Mouse (Mus musculus): ENCODE measurements around the gene A630095N17Rik. TPM values are rescaled to one million over a fixed set of nuclear protein-coding genes. Genes with fewer than 3 reads are reported as not detected.

The A630095N17Rik gene
- polyA plus RNA-seq, 1 experiment, result not detected

DNA sequence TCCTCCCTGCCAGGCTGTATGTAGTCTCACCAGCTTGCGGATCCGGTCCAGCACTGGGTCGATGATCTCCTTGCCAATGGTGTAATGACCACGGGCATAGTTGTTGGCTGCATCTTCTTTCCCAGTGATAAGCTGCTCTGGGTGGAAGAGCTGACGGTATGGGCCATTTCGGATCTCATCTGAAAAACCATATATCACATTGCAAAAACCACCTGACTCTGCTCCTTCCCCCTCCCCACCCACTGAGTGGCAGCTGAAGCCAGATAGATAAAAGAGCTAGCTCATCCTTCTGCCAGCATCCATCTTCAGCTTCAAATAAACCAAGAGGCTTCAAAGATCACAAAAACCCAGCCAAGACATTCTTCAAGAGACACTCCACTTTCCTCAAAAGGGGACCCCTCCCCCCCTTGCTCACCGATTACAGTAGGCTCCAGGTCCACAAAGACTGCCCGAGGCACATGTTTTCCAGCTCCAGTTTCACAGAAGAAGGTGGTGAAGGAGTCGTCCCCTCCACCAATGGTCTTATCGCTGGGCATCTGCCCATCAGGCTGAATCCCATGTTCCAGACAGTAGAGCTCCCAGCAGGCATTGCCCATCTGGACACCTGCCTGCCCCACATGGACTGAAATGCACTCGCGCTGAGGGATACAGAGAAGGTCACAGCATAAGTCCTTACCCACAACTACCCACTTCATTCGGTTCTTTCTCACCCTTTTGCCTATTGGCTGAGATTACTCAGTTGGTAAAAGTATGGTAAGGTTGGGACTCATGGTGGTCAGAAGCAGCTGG, 14.9 kb downstream of the A630095N17Rik start:
- Histone ChIP-seq H3K4me1 (ENCODE audit: control insufficient read depth, insufficient read depth, low read length) (peaks cover 43% of the 10 kb centered on the region), H3K4me3 (ENCODE audit: insufficient read depth, low read length) (no peak overlapping the region), H3K27ac (ENCODE audit: insufficient read depth, low read depth, low read length) (no peak overlapping the region)
- TF ChIP-seq POLR2A (IDR thresholded peaks at IDR 0.05; ENCODE audit: borderline replicate concordance, low read depth, low read length), result no peak
- no peak for TF ChIP-seq CTCF (IDR thresholded peaks at IDR 0.05; ENCODE audit: low read depth, low read length)

GRCm38 (mm10) chr1:75215785-75216184, 16.1 kb downstream of the A630095N17Rik start:
- H3K4me3 ChIP-seq (ENCODE audit: insufficient read depth, low read length), result no peak overlapping the region
- no peak for TF ChIP-seq CTCF (IDR thresholded peaks at IDR 0.05; ENCODE audit: low read depth, low read length)
- no peak for TF ChIP-seq POLR2A (IDR thresholded peaks at IDR 0.05; ENCODE audit: borderline replicate concordance, low read depth, low read length)
- no peak overlapping the region for H3K27ac ChIP-seq (ENCODE audit: insufficient read depth, low read depth, low read length)

GRCm38 (mm10) chr1:75214886-75215285, 17.0 kb downstream of the A630095N17Rik start:
- TF ChIP-seq POLR2A (IDR thresholded peaks at IDR 0.05; ENCODE audit: borderline replicate concordance, low read depth, low read length), result no peak
- no peak for TF ChIP-seq CTCF (IDR thresholded peaks at IDR 0.05; ENCODE audit: low read depth, low read length)
- Histone ChIP-seq H3K4me1 (ENCODE audit: control insufficient read depth, insufficient read depth, low read length) (peaks cover 46% of the 10 kb centered on the region), H3K4me3 (ENCODE audit: insufficient read depth, low read length) (no peak overlapping the region), H3K27ac (ENCODE audit: insufficient read depth, low read depth, low read length) (0 out of 2 replicates have a peak overlapping the region, but pooled peaks have one; percentile 3)

More at GRCm38 (mm10) chr1:75215785-75216184, 16.1 kb downstream of the A630095N17Rik start:
- peaks cover 43% of the 10 kb centered on the region for H3K4me1 ChIP-seq (ENCODE audit: control insufficient read depth, insufficient read depth, low read length)

DNA sequence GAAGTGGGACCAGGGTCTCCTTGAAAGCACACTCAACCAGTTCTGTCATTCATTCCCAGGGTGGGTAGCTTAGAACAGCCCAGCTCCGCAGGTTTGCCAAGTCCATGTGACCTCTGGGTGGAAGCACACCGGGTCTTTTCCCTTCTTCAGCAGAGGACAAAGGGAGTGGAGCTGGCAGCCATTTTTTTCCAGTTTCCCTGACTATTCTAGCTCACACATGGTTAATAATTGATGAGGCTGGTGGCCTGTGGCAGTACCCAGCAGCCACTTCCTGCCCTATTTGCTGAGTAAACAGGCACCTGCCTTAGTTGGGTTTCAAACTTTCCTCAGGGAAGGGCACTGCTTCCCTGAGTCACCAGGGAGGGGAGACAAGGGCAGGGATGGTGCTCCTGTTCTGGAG, 17.5 kb downstream of the A630095N17Rik start:
- H3K4me3 ChIP-seq (ENCODE audit: insufficient read depth, low read length), result no peak overlapping the region
- H3K4me1 ChIP-seq (ENCODE audit: control insufficient read depth, insufficient read depth, low read length), result peaks cover 48% of the 10 kb centered on the region
- TF ChIP-seq POLR2A (IDR thresholded peaks at IDR 0.05; ENCODE audit: borderline replicate concordance, low read depth, low read length) (no peak), CTCF (IDR thresholded peaks at IDR 0.05; ENCODE audit: low read depth, low read length) (no peak)
- no peak overlapping the region for H3K27ac ChIP-seq (ENCODE audit: insufficient read depth, low read depth, low read length)

GRCm38 (mm10) chr1:75213096-75213495, 18.8 kb downstream of the A630095N17Rik start:
- H3K4me1 ChIP-seq (ENCODE audit: control insufficient read depth, insufficient read depth, low read length), result peaks cover 46% of the 10 kb centered on the region
- H3K4me3 ChIP-seq (ENCODE audit: insufficient read depth, low read length), result no peak overlapping the region
- no peak overlapping the region for H3K27ac ChIP-seq (ENCODE audit: insufficient read depth, low read depth, low read length)

DNA sequence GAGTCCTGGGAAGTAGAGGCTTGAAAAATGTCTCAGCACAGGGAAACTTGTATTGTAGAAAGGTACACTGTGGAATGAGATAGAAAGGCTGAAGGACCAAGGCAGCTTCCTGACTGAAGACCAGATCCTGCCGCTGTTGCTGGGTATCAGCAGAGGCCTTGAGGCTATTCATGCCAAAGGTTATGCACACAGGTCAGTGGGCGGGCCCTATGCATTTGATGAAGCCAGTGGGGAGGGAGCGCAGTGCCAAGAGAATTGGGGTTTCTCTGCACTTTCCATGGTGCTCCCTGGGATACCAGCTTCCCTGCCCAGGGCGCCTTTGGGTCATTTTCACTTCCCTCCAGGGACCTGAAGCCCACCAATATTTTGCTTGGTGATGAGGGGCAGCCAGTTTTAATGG, 19.4 kb downstream of the A630095N17Rik start:
- Histone ChIP-seq H3K4me1 (ENCODE audit: control insufficient read depth, insufficient read depth, low read length) (peaks cover 43% of the 10 kb centered on the region), H3K27ac (ENCODE audit: insufficient read depth, low read depth, low read length) (no peak overlapping the region), H3K4me3 (ENCODE audit: insufficient read depth, low read length) (no peak overlapping the region)
- TF ChIP-seq POLR2A (IDR thresholded peaks at IDR 0.05; ENCODE audit: borderline replicate concordance, low read depth, low read length) (no peak), CTCF (IDR thresholded peaks at IDR 0.05; ENCODE audit: low read depth, low read length) (no peak)

More at GRCm38 (mm10) chr1:75213096-75213495, 18.8 kb downstream of the A630095N17Rik start:
- TF ChIP-seq CTCF (IDR thresholded peaks at IDR 0.05; ENCODE audit: low read depth, low read length) (no peak), POLR2A (IDR thresholded peaks at IDR 0.05; ENCODE audit: borderline replicate concordance, low read depth, low read length) (no peak)

DNA sequence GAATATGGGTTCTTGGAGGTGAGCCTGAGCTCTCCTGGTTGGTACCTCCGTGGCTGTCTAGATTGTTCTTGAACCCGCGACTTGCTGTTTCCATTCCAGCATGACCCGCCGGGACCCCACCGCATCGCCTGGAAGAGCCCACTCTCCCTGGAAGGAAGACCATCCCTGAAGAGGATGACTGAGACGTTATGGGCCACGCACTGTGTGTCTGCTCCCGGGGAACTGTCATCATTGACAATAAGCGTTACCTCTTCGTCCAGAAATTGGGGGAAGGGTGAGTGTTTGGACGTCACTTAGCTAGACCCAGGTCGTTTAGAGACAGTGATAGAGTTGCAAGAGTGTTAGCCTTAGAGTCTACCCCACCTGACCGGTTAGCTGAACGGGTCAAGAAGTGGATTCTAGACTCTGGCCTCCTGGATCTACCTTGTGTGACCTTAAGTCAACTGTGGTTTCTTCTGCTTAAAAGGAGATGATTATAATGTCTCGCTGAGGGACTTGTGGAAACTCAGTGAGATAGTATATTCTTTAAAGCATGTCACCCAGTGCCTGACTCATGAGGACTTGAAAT, 20.7 kb downstream of the A630095N17Rik start:
- no peak for TF ChIP-seq CTCF (IDR thresholded peaks at IDR 0.05; ENCODE audit: low read depth, low read length)
- TF ChIP-seq POLR2A (IDR thresholded peaks at IDR 0.05; ENCODE audit: borderline replicate concordance, low read depth, low read length), result no peak
- peaks cover 43% of the 10 kb centered on the region for H3K4me1 ChIP-seq (ENCODE audit: control insufficient read depth, insufficient read depth, low read length)

GRCm38 (mm10) chr1:75210136-75211087, 21.5 kb downstream of the A630095N17Rik start, which contains the start of the genes Glb1l and Stk16:
Glb1l (minus strand) TSS chr1:75210813.
Stk16 (plus strand) TSS chr1:75210838.
- no peak for TF ChIP-seq POLR2A (IDR thresholded peaks at IDR 0.05; ENCODE audit: borderline replicate concordance, low read depth, low read length)
- no peak for TF ChIP-seq CTCF (IDR thresholded peaks at IDR 0.05; ENCODE audit: low read depth, low read length)
- Histone ChIP-seq H3K4me1 (ENCODE audit: control insufficient read depth, insufficient read depth, low read length) (peaks cover 40% of the 10 kb centered on the region), H3K4me3 (ENCODE audit: insufficient read depth, low read length) (peak within 1 kb of the TSS; percentile 96), H3K27ac (ENCODE audit: insufficient read depth, low read depth, low read length) (no peak within 1 kb of the TSS)

More for the DNA sequence above, 20.7 kb downstream of the A630095N17Rik start:
- Histone ChIP-seq H3K27ac (ENCODE audit: insufficient read depth, low read depth, low read length) (no peak overlapping the region), H3K4me3 (ENCODE audit: insufficient read depth, low read length) (peak overlapping the region; percentile 96)

DNA sequence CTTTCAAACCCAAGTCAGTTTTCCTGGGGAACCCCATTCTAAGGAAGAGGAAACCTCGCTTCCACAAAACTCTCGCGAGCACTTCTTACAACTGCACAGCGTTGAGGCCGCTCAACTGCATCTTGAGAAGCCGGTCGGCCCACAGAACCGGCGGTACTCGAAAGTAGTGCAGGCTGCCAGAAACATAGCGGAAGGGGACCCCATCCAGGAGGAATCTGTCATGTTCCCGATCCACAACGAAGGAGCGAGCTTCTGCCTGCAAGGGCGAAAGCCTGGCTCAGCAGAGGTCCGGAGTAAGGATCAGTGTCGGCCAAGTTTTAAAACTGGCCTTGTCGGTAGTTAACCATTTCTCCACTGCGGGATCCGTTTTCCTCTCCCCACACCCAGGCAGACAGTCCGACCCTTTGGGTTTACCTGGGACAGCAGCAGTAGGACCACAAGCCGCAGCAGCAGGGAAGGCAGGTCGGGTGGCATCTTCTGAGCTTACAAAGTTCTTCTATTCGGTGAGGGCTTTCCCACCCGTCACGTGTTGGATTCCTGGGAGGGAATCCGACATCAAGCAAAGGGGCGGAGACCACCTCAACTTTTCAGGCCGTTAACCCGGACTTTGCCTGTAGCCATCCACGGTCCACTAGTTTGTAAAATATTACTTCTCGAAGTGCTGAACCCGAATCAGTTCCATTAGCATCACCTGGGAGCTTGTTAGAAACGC, 22.8 kb downstream of the A630095N17Rik start:
- H3K27ac ChIP-seq (ENCODE audit: insufficient read depth, low read depth, low read length), result no peak overlapping the region
- peaks cover 28% of the 10 kb centered on the region for H3K4me1 ChIP-seq (ENCODE audit: control insufficient read depth, insufficient read depth, low read length)
- H3K4me3 ChIP-seq (ENCODE audit: insufficient read depth, low read length), result peak overlapping the region; percentile 59
- TF ChIP-seq CTCF (IDR thresholded peaks at IDR 0.05; ENCODE audit: low read depth, low read length), result no peak
- no peak for TF ChIP-seq POLR2A (IDR thresholded peaks at IDR 0.05; ENCODE audit: borderline replicate concordance, low read depth, low read length)

All from bone marrow macrophage, adult 2 months (primary cell).